Mouse (Mus musculus) T-helper 17 cell (primary cell): Measurements from ENCODE around the gene Ccin.

Experiments used
- in situ Hi-C, 2 experiments: fragments of 300-600 bp; cut with MboI, MseI; formaldehyde crosslinking; loops; 1 replicate in 1 of 2; 2 replicates in 1 of 2; pipeline ENCODE4 v1.15.1; 2025; ENCODE audit warnings: high pct_unique_total_duplicates in 2 of 2

Gene Ccin

GRCm38 (mm10) chr4:43974914-43975616, 8.2 kb upstream of the Ccin start:
- in situ Hi-C loops: no loop called here

- in situ Hi-C loops: no loop called here
Observed at GRCm38 (mm10) chr4:43976223-43976740, 7.0 kb upstream of the Ccin start.

- in situ Hi-C loops: no loop called here
Observed at GRCm38 (mm10) chr4:43978521-43979443, 4.5 kb upstream of the Ccin start.

GRCm38 (mm10) chr4:43979746-43980145, 3.5 kb upstream of the Ccin start:
- in situ Hi-C loops: loop anchor here (5.0 kb wide), 1 partner anchor 52 kb away; no protein-coding TSS in a partner anchor

GRCm38 (mm10) chr4:43980236-43980635, 3.0 kb upstream of the Ccin start:
- in situ Hi-C loops: loop anchor here (5.0 kb wide), 1 partner anchor 53 kb away; no protein-coding TSS in a partner anchor

- in situ Hi-C loops: loop anchor here (5.0 kb wide), 1 partner anchor 54 kb away; no protein-coding TSS in a partner anchor
Observed at GRCm38 (mm10) chr4:43980846-43981245, 2.4 kb upstream of the Ccin start.

- in situ Hi-C loops: loop anchor here (5.0 kb wide), 1 partner anchor 54 kb away; no protein-coding TSS in a partner anchor
Observed at GRCm38 (mm10) chr4:43981251-43981650, 2.0 kb upstream of the Ccin start.

GRCm38 (mm10) chr4:43982053-43982732, 1.1 kb upstream of the Ccin start:
- in situ Hi-C loops: loop anchor here (5.0 kb wide), 1 partner anchor 55 kb away; no protein-coding TSS in a partner anchor

- in situ Hi-C loops: loop anchor here (5.0 kb wide), 1 partner anchor 56 kb away; no protein-coding TSS in a partner anchor
Observed at GRCm38 (mm10) chr4:43983756-43984155, 473 bp downstream of the Ccin start.

- in situ Hi-C loops: loop anchor here (5.0 kb wide), 1 partner anchor 57 kb away; no protein-coding TSS in a partner anchor
Observed at GRCm38 (mm10) chr4:43984326-43984725, 1.0 kb downstream of the Ccin start.

GRCm38 (mm10) chr4:43988976-43989375, 5.7 kb downstream of the Ccin start:
- in situ Hi-C loops: no loop called here

GRCm38 (mm10) chr4:43993072-43993471, 9.8 kb downstream of the Ccin start:
- in situ Hi-C loops: no loop called here

GRCm38 (mm10) chr4:43994342-43994741, 11.1 kb downstream of the Ccin start:
- in situ Hi-C loops: no loop called here

- in situ Hi-C loops: no loop called here
Observed at GRCm38 (mm10) chr4:44003622-44004021, 20.3 kb downstream of the Ccin start.

- in situ Hi-C loops: no loop called here
Observed at GRCm38 (mm10) chr4:44004126-44004525, 20.8 kb downstream of the Ccin start, which contains the start of gene Clta. TSS of gene Clta (plus strand) at chr4:44004452.

GRCm38 (mm10) chr4:44004623-44005409, 21.5 kb downstream of the Ccin start:
- in situ Hi-C loops: no loop called here

GRCm38 (mm10) chr4:44010176-44010575, 26.9 kb downstream of the Ccin start:
- in situ Hi-C loops: no loop called here

GRCm38 (mm10) chr4:44010893-44011292, 27.6 kb downstream of the Ccin start:
- in situ Hi-C loops: no loop called here

GRCm38 (mm10) chr4:44011799-44012198, 28.5 kb downstream of the Ccin start:
- in situ Hi-C loops: no loop called here
